Mouse (Mus musculus): ENCODE measurements around the gene Slc16a1.
"Not testable (repeated sequence)": the region's sequence is repeated elsewhere in the genome, so short reads cannot be mapped to it uniquely, and the experiment has no call there.

Slc16a1 gene

DNA sequence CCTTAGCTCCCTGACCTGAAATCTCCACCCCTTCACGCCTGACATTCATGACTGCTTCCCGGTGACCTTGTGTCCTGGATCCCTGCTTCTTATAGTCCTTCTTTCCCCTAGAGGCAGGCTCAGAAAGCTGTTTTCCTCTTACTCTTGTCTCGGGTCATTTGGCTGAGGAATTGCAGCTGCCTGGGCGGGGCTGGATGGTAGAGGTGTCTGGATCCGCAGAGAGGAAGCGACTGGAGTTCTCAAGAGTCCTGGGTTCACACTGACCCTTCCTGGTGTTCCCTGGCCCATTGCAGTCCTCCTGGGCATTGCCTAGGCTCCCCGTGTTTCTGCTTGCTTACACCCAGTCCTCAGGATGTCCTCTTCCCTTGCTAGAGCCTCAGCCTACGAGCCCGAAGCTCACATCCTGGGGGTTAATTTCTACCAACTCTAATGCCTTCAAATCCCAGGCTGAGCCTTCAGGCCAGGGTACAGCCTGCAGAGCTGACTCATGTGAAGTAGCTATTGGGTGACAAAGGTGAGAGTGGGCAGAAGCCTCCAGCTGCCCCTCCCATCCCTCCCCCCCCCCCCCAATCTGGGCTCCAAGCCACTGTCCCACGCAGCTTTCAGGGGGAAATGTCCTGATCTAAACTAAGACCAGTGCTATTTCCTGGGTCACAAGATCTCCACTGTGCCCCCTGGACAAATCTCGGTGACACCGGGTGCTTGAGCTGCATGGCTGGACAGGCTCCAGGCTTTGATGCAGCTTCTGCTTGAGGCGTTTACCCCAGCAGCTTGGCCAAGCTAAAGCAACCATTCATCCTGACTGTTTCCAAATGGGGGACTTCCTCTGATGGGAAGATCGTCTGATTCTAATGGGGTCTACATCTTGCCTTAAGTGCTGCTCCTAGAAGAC is 36.1 kb downstream of the Slc16a1 start:
- no peak for DNase-seq (ENCODE audit: low spot score in 2 of 2)

DNA sequence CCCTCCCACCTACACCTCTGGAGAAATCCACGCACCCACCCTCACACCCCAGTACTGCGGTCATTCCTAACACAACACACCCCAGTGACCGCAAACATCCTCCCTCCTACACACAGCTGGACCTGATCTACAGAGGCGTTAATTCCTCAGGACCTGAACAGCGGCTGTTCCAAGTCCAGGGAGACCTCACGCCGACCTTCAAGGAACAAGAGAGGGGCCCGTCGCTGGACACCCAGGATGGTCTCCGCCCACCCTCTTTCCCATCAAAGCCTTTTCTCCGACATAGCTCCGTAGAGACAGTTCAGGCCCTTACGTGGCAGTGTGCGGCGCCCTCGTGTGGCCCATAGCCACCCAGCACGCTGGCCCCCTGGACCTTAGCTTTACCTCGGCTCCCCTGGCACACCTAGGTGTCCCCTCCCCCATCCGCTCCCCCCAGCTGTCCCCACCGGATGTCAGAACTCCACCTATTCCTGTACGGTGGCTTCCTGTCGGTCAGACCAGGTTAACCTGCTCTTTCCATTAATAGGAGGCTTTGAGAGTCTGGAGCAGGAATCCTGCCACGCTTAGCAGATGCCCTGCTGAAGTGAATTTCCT is 36.9 kb downstream of the Slc16a1 start:
- peak; percentile 59 to 71 for DNase-seq (ENCODE audit: low spot score in 2 of 2)

DNA sequence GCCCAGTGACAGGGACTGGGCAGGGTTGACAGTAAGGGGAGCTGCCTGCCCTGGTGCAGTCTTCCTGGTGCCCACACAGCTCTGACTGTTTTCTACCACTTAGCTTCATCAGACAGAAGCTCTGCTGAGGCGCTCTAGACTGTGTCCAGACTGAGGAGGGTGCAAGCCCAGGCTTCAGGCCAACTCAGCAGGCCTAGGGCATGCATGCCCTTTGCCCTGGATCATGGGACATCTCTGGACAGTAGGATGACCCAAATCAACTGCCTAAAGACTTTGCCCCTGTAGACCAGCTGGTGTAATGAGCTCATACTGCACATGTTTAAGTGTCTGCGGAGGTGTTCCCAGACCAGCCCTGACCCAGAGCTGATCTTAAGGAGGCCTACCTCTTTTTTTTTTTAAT is 39.3 kb downstream of the Slc16a1 start:
- DNase-seq (ENCODE audit: low spot score in 2 of 2): no peak

DNA sequence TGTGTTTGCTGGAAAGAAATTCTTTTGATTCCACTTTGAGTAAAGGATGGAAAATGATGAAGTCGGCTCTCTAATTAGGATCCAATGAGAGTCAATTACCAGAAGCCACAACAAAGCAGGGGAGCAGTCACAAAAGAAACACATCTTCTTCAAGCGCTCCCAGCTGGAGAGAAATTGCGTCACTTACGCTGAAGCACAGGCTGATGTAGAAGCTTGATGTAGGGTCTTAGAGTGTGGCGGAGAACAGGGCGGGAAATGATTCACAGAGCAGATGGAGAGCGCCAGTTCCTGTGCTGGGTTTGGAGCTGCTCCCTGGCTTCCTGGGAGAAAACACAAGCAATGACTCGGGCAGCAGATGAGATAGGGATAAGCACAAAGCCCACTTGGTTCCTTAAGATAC is 40.4 kb downstream of the Slc16a1 start:
- DNase-seq (ENCODE audit: low spot score in 2 of 2): no peak

DNA sequence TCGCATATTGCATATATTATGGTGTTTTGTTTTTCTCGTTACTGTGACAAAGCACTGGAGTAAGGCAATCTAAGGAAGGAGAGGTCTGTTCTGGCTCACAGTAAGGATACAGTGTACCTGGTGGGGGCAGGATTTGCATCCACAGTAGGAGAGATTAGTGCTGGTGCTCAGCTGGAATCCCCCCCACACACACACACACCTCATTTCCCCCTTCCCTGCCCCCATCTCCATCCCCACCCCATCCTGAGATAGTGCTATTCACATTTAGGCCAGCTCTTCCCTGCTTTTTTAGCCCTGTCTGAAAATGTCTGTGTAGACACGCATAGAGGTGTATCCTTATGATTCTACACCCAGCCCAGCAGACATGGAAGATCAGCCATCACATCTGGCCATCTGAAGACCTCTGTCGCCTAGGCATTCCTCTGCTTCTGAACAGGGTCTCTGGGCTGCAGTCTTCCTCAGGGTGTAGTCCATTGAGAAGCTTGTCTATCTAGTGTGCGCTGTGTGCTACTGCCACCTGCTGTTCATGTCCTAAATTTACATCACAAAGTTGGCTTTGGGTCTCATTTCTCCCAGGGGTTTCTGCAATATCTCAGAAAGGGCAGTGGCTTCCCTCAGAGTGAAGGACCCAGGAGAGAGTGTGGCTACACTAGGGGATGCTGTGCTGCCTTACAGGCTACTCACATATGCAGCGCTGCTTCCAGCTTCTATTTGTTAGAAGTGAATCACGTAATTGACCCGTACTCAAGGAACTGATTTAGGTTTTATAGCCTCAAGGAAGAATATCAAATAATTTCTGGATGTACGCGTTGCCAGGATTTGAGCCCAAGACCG is 44.4 kb downstream of the Slc16a1 start:
- peak; percentile 42 to 60 for DNase-seq (ENCODE audit: low spot score in 2 of 2)

DNA sequence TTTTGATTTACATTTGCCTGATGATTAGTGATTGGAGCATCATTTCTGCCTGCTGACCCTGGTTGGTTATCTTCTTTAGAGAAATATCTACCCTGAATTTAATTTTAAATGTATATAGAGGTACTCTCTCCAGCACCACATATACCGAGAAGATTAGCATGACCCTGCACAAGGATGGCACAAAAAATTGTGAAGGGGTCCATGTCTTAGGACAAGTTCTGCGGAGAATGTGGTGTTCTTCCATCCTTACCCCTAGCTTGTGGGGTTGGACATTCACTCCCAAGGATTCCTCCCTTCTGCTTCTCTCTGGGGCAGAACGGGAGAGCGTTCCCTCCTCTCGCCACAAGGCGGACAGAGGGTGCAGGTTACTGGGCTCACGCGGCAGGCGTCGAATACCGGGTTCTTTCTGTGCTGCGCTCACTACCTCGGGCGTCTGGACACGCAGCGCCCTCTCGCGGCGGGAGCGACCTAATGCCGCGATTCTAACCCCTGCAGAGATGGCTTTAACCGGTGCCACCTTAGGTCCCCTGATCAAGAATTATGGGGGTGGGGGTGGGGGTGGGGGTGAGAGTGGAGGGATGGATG is 62.4 kb downstream of the Slc16a1 start:
- DNase-seq (ENCODE audit: low spot score in 2 of 2): peak; percentile 57 to 80

DNA sequence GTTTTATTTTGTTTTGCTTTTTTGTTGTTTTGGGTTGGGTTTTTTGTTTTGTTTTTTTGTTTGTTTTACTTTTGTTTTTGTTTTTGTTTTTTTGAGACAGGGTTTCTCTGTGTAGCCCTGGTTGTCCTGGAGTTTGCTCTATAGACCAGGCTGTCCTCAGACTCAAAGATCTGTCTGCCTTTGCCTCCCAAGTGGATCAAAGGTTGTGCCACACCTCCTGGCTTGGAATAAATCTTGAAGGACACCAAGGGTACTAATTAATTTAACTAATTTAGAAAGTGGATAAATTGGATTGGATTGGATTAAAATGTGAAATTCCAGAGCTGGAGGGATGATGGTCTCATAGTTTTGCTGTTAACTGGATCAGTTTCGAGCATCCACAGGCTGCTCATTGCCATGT is 63.3 kb downstream of the Slc16a1 start:
- DNase-seq (ENCODE audit: low spot score in 2 of 2): no peak

DNA sequence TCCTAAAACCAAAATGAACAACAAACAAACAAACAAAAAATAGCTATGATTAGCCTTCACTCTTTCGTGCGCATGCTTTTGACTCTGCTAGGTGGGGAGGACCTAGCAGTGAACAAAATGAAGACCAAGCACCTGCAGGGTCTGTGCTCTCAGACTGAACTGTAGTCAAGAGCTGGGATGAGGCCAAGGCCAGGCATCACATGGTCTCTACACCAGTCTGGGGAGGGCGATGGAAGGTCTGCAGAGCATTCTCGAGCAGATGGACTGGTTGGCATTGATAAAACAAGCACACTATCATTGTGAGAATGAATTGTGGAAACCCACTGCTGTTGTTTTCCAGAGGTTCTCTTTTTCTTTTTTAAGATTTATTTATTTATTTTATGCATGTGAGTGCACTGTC is 65.5 kb downstream of the Slc16a1 start:
- no peak for DNase-seq (ENCODE audit: low spot score in 2 of 2)

DNA sequence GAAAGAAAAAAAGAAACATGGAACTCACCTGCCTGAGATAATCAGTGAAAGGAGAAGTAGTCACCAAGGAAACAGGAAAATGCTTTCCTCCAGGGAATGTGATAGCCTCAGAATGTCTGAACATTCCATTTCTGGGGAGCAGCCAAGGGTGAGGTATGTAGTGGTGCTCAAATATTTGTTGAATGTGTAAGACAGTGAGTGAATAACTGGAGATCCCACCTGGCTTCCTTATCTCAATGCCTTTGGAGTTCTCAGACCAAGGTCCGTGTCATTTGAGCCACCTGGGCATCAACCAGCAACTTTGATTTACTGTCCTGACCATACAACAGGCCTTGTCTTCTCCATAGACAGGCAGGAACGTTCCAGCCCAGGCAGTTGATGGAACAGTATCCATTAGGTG is 68.0 kb downstream of the Slc16a1 start:
- no peak for DNase-seq (ENCODE audit: low spot score in 2 of 2)

DNA sequence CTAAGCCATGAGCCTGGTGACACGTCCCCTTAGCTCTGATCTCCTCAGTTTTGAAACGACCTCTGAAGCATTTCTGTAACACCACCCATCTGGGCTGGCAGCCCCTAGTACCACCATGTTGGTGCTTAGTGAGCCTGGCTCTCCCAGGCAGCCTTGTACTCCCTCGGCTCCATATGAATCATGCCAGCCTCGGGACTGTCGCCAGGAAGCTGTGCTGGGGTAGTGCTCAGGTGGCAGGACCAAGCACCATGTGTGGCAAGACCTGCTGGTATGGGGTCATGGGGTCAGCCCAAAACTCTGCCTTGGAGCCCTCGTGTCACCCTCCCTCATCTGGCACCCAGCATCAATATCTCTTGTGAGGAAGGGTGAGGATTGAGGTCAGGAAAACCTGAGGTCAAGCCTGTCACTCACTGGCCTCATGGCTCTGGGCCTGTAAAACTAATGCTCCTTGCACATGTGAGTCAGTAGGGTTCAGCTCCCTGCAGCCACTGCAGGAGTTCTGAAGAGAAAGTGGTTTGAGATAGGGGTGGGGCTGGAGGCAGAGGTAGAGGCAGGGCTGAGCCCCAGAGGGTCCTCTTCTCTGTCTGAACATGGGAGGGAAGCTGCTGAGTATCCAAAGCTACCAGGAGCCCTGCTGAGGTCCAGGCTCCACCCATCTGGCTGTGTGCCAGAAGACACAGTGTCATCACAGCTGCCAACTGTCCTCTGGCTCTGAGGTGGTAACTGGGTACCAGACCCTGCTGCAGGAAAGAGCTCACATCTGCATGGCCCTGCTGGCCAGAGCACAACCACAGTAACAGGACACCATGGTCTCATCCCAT is 68.7 kb downstream of the Slc16a1 start:
- DNase-seq (ENCODE audit: low spot score in 2 of 2): not testable (repeated sequence)

DNA sequence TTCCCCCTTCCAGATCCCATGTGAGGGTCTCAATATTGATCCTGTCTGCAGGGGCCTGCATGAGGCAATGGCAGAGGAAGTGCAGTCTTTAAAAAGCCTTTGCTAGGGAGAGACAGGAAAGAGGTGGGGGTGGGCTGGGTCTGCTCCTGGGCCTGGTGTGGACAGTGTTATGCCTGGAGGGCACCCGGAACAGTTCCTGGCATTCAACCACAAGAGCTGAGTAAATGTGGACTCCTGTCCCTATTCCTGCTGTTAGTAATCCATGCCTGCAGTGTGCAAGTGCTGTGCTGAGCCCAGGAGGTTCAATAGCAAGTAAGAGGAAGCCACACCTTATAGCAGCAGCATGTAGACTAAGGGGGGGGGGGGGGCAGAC is 69.3 kb downstream of the Slc16a1 start:
- DNase-seq (ENCODE audit: low spot score in 2 of 2): not testable (repeated sequence)

Measured in natural killer cell, adult 2 months (primary cell).